Mouse (Mus musculus) spleen, postnatal 10 days (tissue): Measurements from ENCODE around the gene Uqcc3.
"Not testable (repeated sequence)": the region's sequence is repeated elsewhere in the genome, so short reads cannot be mapped to it uniquely, and the experiment has no call there.

Experiments used
- DNase-seq, 2 experiments: peaks; one replicate each; pipeline ENCODE4 v3.0.0; 2021 to 2022; ENCODE audit warnings: low spot score in 2 of 2

The Uqcc3 gene

DNA sequence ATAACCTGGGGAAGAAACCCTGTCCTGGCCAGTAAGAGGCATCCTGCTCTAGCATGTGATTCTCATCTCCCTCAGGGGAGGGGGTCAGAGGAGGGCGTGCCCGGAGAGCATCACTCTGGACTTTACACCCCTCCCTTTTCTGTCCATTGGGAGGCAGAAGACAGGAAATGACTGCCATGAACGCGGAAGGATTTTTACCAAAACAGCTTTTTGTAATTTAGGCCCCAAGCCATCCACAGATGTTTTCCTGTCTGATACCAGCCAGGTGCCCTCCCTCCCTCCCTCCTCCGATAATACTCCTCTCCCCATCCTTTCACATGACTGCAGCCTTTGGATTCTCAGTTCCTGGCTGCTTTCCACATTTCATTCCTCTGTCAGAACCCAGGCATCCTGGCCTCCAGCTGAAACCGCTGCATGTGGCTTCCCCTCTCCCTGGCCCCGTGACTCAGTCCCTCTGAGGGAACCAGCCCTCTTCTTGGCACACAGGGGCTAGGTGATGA, 30.3 kb downstream of the Uqcc3 start, which contains the start of gene Lrrn4cl:
Lrrn4cl (plus strand) TSS at position 367 of the 500 bp plus-strand sequence.
- no peak for DNase-seq

GRCm38 (mm10) chr19:8848356-8848755, 32.4 kb downstream of the Uqcc3 start:
- DNase-seq, result no peak

- peak; percentile 63 to 91 for DNase-seq
Measured at GRCm38 (mm10) chr19:8844371-8845129, 36.2 kb downstream of the Uqcc3 start.

GRCm38 (mm10) chr19:8842961-8843360, 37.8 kb downstream of the Uqcc3 start:
- DNase-seq, result no peak

GRCm38 (mm10) chr19:8841012-8841411, 39.7 kb downstream of the Uqcc3 start:
- DNase-seq, result no peak

DNA sequence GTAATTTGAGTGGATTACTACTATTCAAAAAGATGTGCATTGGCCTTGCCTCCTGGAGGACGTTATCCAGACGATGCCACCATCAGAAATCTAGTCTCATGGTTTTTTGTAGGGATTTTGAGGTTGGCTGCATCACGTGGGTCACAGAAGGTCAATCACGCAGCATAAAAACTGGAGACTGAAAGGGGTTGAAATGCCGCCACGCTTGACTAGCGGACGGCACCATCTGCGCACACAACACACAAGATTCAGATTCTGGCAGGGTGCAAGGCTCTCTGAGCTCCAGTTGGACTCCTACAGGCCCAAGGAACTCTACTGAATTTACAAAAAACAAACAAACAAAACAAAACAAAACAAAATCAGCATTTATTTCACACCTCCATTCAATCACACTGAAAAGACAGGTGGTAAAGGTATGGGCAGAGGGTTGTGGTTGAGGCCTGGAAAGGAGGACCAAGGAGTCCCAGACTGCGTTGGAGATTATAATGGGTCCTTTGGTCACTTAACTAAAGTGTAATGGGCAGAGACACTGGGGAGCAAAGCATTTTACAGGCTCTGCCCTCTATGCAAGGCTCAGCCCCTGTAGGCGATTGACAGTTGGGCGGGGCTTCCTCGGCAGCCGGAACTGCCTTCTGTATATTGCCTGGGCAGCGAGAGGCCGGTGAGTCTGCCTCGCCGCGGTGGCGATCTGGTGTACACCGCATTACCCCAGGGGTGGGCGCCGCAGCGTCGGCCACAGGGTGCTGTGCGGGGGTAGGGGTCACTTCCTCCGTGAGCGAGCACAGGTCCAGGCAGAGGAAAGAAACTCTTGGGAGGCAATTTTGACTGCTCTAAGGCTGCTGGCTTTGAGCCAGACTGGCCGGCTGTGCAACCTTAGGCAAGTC, 40.6 kb downstream of the Uqcc3 start:
- peak; percentile 70 to 85 for DNase-seq

DNA sequence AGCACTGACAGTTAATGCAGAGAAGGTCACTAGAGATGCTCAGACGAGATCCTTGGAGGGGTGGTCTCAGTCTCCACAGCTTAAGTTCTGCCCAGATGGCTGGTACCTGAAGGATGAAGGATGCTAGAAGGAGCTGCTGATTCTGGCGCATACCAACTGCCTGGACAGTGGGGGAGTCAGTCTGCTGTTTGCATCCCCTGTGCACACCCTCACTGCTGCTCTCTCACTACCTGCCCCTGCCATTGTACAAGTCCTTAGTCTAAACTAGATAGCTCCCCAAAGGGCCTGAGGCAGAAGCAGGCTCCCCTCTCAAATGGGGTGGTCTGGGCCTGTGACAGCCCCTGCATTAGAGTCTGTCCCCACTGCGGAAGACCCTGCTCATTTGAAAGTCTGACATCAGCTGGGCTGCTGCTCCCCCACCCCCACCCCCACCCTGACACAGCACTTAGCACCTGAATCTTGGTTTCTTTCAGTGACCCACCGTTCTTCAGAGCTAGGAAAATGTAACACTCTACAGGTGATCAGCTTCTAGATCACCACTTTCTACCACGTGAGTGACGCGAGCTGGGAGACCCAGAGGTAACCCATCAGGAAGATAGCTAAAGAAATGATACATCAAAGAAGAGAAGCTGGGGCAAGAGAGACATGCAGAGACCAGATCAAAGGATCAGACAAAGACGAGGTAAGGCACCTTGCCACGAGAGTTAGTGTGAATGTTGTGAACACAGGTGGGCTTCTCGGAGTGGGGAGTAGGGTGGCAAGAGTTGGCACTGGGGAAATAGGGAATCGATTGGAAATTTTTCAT, 41.4 kb downstream of the Uqcc3 start, which contains the start of gene Gng3:
Gng3 (minus strand) TSS at position 92 of the 805 bp plus-strand sequence.
- no peak for DNase-seq

DNA sequence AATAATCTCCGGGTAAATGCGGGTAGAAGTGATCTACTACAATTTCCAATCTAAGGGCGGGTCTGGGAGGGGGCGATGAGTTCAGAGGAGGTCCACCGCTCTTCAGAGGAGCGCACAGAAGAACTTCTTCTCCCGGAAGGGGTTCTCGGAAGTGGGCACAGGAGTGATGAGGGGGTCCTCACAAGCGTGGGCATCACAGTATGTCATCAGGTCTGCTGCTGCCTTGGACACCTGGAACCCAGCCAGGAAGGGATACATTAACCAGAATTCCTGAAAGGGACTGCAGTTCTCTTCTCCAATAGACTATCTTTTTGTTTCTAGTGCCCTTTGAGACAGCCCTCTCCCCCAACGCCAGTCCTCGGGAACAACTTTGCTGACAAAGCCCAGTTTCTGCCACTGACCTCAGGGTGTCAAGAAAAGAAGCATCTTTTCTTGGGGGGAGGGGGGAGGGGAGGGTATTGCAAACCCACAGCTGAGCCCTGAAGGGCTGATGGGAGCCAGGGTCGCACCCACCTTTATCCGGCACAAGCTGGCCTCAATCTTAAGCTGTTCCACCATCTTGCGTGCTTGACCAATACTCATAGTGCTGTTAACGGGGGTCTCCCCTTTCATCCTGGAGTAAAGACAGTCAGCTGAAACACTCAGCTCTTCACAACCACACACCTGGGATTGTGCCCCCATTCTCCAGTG, 42.5 kb downstream of the Uqcc3 start:
- DNase-seq, result peak in 1 of 2 experiments; percentile 50

- DNase-seq, result peak; percentile 86 to 89
Measured at GRCm38 (mm10) chr19:8837251-8837791, 43.4 kb downstream of the Uqcc3 start, which contains the start of gene Bscl2. Bscl2 (plus strand) TSS chr19:8837467.

DNA sequence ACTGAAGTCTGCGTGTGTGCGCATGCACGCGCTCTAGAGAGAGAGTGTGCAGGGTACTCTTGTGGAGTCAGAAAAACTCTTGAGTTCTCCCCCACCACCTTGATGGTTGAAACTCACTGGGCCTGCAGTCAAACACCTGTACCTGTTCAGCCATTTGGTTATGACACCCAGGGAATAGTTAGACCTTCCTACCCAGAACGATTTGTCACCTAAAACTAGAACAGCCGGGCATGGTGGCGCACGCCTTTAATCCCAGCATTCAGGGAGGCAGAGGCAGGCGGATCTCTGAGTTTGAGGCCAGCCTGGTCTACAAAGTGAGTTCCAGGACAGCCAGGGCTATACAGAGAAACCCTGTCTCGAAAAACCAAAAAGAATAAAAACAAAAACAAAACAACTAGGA, 44.4 kb downstream of the Uqcc3 start:
- DNase-seq, result not testable (repeated sequence)

DNA sequence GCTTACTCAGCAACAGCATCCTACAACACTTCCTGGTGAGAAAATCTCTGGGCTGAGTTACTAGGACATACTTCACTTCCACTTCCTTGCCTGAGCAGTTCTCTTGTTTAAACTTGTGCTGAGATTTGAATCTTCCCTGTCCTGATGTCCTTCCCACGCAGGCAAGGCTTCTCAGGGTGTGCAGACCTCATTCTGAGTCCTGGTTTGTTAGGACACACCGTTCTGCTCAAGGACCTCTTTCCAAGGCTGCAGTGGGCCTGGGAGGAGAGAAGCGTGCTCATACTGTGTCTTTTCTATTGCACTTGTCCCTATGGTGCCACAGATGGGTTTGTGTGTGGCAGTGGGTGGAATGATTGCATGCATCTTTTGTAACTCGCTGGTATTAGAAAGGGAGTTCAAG, 47.8 kb downstream of the Uqcc3 start:
- DNase-seq, result no peak

- DNase-seq, result no peak
Measured at GRCm38 (mm10) chr19:8831262-8831661, 49.5 kb downstream of the Uqcc3 start.

GRCm38 (mm10) chr19:8830664-8831063, 50.1 kb downstream of the Uqcc3 start:
- DNase-seq, result no peak
